Mouse (Mus musculus): Measurements from ENCODE around the gene Tmem38a. TPM values are rescaled to one million over a fixed set of nuclear protein-coding genes. Genes with fewer than 3 reads are reported as not detected.

Tmem38a gene
- polyA plus RNA-seq, 1 experiment from 2014 or later = 9.7 TPM

Small RNA genes lying within 50 kb of the gene (microRNA-seq; reads per million reads assigned to microRNA genes)
- not detected for gene Gm28019 (ENCODE audit: insufficient number of aligned reads)

Other genes with a start within 250 kb of the Tmem38a start
- 78.4 and 80.8 TPM in 2 replicates for gene Eps15l1, start 150.6 kb upstream of the Tmem38a start, polyA plus RNA-seq (2014; fragmentation: Nextera tagmentation; extraction: Ambion mirVana)
- 1.2 and 1.7 TPM in 2 replicates for gene Calr3, start 128.2 kb upstream of the Tmem38a start, polyA plus RNA-seq (2014; fragmentation: Nextera tagmentation; extraction: Ambion mirVana)
- gene 1700030K09Rik, start 128.2 kb upstream of the Tmem38a start, polyA plus RNA-seq (2014; fragmentation: Nextera tagmentation; extraction: Ambion mirVana) = 14.9 and 15.4 TPM in 2 replicates
- 101 and 107 TPM in 2 replicates for gene Cherp, start 96.8 kb upstream of the Tmem38a start, polyA plus RNA-seq (2014; fragmentation: Nextera tagmentation; extraction: Ambion mirVana)
- gene Slc35e1, start 79.4 kb upstream of the Tmem38a start, polyA plus RNA-seq (2014; fragmentation: Nextera tagmentation; extraction: Ambion mirVana) = 20.9 and 21.1 TPM in 2 replicates
- 18.1 and 19.2 TPM in 2 replicates for gene Med26, start 23.8 kb upstream of the Tmem38a start, polyA plus RNA-seq (2014; fragmentation: Nextera tagmentation; extraction: Ambion mirVana)
- 108 and 117 TPM in 2 replicates for gene Smim7, start 967 bp upstream of the Tmem38a start, polyA plus RNA-seq (2014; fragmentation: Nextera tagmentation; extraction: Ambion mirVana)
- 0.15 and 0.19 TPM in 2 replicates for gene Nwd1, start 74.7 kb downstream of the Tmem38a start, polyA plus RNA-seq (2014; fragmentation: Nextera tagmentation; extraction: Ambion mirVana)
- gene Sin3b, start 151.2 kb downstream of the Tmem38a start, polyA plus RNA-seq (2014; fragmentation: Nextera tagmentation; extraction: Ambion mirVana) = 145 and 158 TPM in 2 replicates
- 1.1 and 1.2 TPM in 2 replicates for gene F2rl3, start 189.8 kb downstream of the Tmem38a start, polyA plus RNA-seq (2014; fragmentation: Nextera tagmentation; extraction: Ambion mirVana)

All from forebrain, embryonic 11.5 days (tissue).